Mouse (Mus musculus) embryonic facial prominence, embryonic 15.5 days (tissue): Measurements from ENCODE around the gene B3gnt2. TPM values are rescaled to one million over a fixed set of nuclear protein-coding genes. Genes with fewer than 3 reads are reported as not detected.

Experiments
- ATAC-seq: fragments of 200-750 bp; cut with Nextera tagmentation; 2 replicates; pipeline ENCODE4 v1.8.0; 2017; ENCODE audit warnings: low read depth, moderate TSS enrichment; ENCODE audit not compliant: insufficient number of reproducible peaks, low FRiP score, low TSS enrichment
- H3K27ac ChIP-seq: fragments of 300-500 bp; sonication (generic); replicated peaks from 2 replicates; pipeline ENCODE4 v1.5.1; 2015; ENCODE audit warnings: mild to moderate bottlenecking, inconsistent platforms
- H3K27me3 ChIP-seq: fragments of 300-500 bp; sonication (generic); 2 replicates; pipeline ENCODE4 v1.6.1; 2015; ENCODE audit warnings: inconsistent platforms
- H3K36me3 ChIP-seq: fragments of 300-500 bp; sonication (generic); 2 replicates; pipeline ENCODE4 v1.6.1; 2015; ENCODE audit warnings: mild to moderate bottlenecking, inconsistent platforms
- H3K4me1 ChIP-seq: fragments of 300-500 bp; sonication (generic); 2 replicates; pipeline ENCODE4 v1.6.1; 2015; ENCODE audit warnings: inconsistent platforms
- H3K4me2 ChIP-seq: fragments of 300-500 bp; sonication (generic); replicated peaks from 2 replicates; pipeline ENCODE4 v1.6.1; 2015; ENCODE audit warnings: mild to moderate bottlenecking, inconsistent platforms
- H3K4me3 ChIP-seq: fragments of 300-500 bp; sonication (generic); replicated peaks from 2 replicates; pipeline ENCODE4 v1.5.1; 2015; ENCODE audit warnings: mild to moderate bottlenecking, inconsistent platforms
- H3K9ac ChIP-seq: fragments of 300-500 bp; sonication (generic); 2 replicates; pipeline ENCODE4 v1.6.1; 2015; ENCODE audit warnings: inconsistent platforms
- H3K9me3 ChIP-seq: fragments of 300-500 bp; sonication (generic); replicated peaks from 2 replicates; pipeline ENCODE4 v1.6.1; 2016; ENCODE audit warnings: inconsistent platforms
- WGBS: fragments of 180-500 bp; shearing (Covaris S2); methylation state at CpG from one replicate; pipeline ENCODE4 v1.1.7; 2015; 5-methylcytosine and 5-hydroxymethylcytosine counted together
- polyA plus RNA-seq: library from polyadenylated mRNA; unstranded; fragments of >200 nt; fragmentation: Nextera tagmentation; extraction: Ambion mirVana; gene quantifications from 2 replicates; pipeline ENCODE4 v1.2.1, GENCODE M21; 2015

The B3gnt2 gene
- polyA plus RNA-seq, 1 experiment from 2014 or later = 9.1 TPM

DNA sequence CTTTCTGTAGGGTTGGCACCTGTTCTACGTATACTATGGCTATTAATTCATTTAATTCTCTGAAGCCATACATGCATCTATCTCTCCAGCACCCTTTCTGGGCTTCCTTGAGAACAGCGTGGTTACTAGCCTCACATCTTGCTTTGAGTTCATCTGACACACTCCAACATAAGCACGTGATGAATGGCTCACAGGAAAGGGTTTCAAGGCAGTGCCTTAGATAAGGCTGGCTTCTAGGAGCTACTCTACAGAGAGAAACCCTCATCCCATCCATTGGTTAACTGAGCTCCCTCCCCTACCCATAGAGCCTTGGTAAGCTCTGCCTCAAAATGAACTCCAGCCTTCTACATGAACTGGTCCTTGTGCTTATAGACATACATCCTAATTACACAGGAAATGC is 47.3 kb downstream of the B3gnt2 start:
- ATAC-seq = no peak
- H3K4me1 ChIP-seq = no peaks in the 10 kb centered on the region
- WGBS = 85% methylated on average over 3 of the region's 3 CpGs

DNA sequence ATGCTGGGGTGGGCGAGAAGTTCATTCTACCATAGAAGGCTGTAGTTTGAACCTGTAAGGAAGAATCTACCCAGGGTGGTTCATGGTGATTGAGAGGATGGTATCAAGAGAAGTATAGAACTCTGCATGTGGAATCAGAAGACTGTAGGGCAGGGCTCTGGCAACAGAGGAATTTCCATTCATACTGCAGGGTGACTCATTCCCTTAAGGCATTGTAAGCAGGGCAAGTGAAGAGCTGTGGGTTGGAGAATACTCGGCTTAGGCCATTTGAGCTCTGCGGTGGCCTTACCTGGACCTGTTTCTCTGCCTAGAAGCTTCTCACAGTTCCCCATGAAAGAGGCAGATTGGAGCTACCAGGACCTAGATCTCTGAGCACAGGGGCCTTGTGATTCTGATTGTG is 49.3 kb downstream of the B3gnt2 start:
- H3K27me3 ChIP-seq = no peaks in the 10 kb centered on the region
- ATAC-seq = no peak
- no peaks in the 10 kb centered on the region for H3K36me3 ChIP-seq
- no peak overlapping the region for H3K4me3 ChIP-seq
- H3K9me3 ChIP-seq = no peaks in the 10 kb centered on the region
- no peak overlapping the region for H3K27ac ChIP-seq
- no peak overlapping the region for H3K4me2 ChIP-seq
- 76% methylated on average over 3 of the region's 3 CpGs for WGBS
- H3K4me1 ChIP-seq = no peaks in the 10 kb centered on the region
- no peak overlapping the region for H3K9ac ChIP-seq

More for the DNA sequence above, 47.3 kb downstream of the B3gnt2 start:
- Histone ChIP-seq H3K36me3 (no peaks in the 10 kb centered on the region), H3K4me3 (no peak overlapping the region), H3K27ac (no peak overlapping the region), H3K9ac (no peak overlapping the region), H3K27me3 (no peaks in the 10 kb centered on the region), H3K9me3 (no peaks in the 10 kb centered on the region), H3K4me2 (no peak overlapping the region)

DNA sequence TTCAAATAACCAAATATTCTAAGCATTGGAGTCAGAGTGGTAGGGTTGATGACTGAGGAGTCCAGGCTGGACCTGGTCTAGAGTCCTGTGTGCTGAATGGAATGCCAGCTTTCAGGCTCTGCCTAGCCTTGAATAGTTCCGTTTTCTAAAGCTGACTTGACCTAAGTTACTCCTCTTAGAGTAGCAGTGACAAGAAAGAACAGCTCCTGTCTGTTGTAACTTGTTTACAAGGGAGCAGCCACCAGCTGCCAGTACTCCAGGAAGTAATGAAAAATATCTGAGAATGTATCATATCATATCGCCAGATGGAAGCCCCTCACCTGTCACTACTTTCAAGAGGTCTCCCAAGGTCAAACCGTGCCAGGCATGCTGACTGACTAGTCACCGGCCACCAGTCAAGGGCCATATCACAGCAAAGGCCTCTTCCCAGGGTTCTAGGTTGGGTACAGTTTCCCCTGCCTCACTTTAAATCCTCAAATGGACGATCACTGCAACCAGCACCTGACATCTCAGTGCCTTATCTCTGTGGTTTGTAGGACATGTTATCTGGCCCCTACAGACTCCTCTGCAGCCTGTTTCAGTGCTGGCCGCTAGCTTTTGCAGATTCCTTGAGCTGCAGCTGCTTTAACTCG is 51.2 kb downstream of the B3gnt2 start:
- Histone ChIP-seq H3K9ac (no peak overlapping the region), H3K36me3 (no peaks in the 10 kb centered on the region), H3K27ac (no peak overlapping the region), H3K27me3 (no peaks in the 10 kb centered on the region), H3K4me2 (no peak overlapping the region), H3K4me1 (no peaks in the 10 kb centered on the region), H3K4me3 (no peak overlapping the region), H3K9me3 (no peaks in the 10 kb centered on the region)
- WGBS = 55% methylated on average over 7 of the region's 7 CpGs
- no peak for ATAC-seq

DNA sequence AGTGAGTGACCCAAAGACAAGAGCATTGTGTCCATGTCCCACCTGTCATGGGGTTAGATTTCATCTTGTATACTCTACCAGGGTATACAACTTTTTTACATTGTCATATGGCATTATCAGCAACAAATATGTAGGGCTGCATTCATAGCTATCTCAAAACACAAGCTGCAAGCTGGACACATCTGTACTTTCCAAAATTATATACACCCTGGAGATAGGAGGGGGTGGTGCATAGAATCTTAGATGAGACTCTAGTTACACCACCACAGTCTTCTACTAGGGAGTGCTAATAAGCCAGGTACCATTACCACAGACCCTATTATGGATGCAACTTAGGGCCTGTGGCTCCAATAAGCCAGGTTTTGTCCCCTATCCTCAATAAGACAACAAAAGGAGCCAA is 52.7 kb downstream of the B3gnt2 start:
- H3K4me1 ChIP-seq = no peaks in the 10 kb centered on the region
- no peak overlapping the region for H3K9ac ChIP-seq
- H3K27me3 ChIP-seq = no peaks in the 10 kb centered on the region
- no peak overlapping the region for H3K27ac ChIP-seq
- ATAC-seq = no peak
- H3K4me3 ChIP-seq = no peak overlapping the region
- H3K4me2 ChIP-seq = no peak overlapping the region
- no peaks in the 10 kb centered on the region; the same call in 1 of the 2 replicates for H3K9me3 ChIP-seq
- no peaks in the 10 kb centered on the region for H3K36me3 ChIP-seq

DNA sequence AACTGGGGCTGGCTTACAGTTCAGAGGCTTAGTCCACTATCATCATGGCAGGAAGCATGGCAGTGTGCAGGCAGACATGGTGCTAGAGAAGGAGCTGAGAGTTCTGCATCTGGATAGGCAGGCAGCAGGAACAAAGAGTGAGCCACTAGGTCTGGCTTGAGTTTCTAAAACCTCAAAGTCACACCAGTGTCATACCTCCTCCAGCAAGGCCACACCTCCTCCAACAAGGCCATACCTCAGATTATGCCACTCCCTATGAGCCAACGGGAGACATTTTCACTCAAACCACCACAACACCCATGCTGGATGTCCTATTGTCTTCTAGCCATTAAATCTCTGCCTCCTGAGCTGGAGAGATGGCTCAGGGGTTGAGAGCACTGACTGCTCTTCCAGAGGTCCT is 55.6 kb downstream of the B3gnt2 start:
- no peak for ATAC-seq
- Histone ChIP-seq H3K36me3 (no peaks in the 10 kb centered on the region), H3K4me1 (peaks cover 6% of the 10 kb centered on the region), H3K4me2 (no peak overlapping the region), H3K9ac (no peak overlapping the region), H3K9me3 (no peaks in the 10 kb centered on the region; the same call in 1 of the 2 replicates), H3K27ac (no peak overlapping the region), H3K4me3 (no peak overlapping the region), H3K27me3 (no peaks in the 10 kb centered on the region)
- 93% methylated on average over 1 of the region's 1 CpGs for WGBS

DNA sequence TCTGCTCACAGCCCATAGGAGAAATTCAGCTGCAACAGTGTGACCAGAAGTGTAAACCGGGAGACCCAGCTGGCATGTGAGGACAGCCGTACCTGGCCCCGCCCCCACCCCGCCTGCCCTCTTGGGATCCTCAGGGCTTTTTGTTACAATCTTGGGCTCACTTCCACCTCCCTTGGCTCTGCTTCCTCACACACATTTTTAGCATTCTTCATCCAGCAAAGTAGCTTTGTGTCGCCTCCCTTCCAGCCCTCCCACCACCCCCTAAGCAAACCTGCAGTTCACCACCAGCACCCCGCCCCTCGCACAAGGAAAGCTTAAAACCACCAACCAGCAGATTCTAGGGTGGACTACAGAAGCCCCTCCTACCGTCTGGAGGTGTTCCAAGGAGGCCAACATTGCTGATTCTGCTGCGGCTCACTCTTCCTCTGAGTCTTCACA is 60.8 kb downstream of the B3gnt2 start:
- Histone ChIP-seq H3K4me2 (peak overlapping the region; percentile 29), H3K27me3 (no peaks in the 10 kb centered on the region), H3K4me3 (no peak overlapping the region), H3K27ac (peak overlapping the region; percentile 48), H3K9ac (no peak overlapping the region), H3K36me3 (no peaks in the 10 kb centered on the region), H3K9me3 (no peaks in the 10 kb centered on the region; the same call in 1 of the 2 replicates), H3K4me1 (peaks cover 16% of the 10 kb centered on the region)
- ATAC-seq = peak; percentile 76
- WGBS = 16% methylated on average over 9 of the region's 9 CpGs

DNA sequence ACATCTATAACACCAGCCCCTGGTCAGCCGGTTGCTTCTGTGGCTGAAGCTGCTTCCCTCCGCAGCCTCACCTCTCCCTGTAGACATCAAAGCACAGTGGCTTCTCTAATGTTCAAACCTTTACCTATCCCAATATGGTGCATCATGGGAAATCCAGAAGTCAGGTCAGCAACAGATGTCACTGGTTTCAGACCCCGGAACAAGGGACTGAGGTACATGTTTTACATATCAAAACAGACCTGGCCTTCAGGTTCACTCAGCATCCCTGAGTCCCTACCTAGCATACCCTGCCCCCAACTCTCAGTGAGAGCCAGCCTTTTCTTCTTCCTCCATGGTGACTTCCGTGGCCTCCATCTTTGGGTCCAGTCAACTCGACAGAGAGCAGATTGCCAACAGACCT is 61.8 kb downstream of the B3gnt2 start:
- no peak overlapping the region for H3K4me2 ChIP-seq
- H3K27me3 ChIP-seq = no peaks in the 10 kb centered on the region
- 68% methylated on average over 5 of the region's 5 CpGs for WGBS
- H3K36me3 ChIP-seq = no peaks in the 10 kb centered on the region
- H3K9ac ChIP-seq = no peak overlapping the region
- H3K4me3 ChIP-seq = no peak overlapping the region
- no peak overlapping the region for H3K27ac ChIP-seq
- no peaks in the 10 kb centered on the region; the same call in 1 of the 2 replicates for H3K9me3 ChIP-seq
- peaks cover 16% of the 10 kb centered on the region for H3K4me1 ChIP-seq
- ATAC-seq = no peak

DNA sequence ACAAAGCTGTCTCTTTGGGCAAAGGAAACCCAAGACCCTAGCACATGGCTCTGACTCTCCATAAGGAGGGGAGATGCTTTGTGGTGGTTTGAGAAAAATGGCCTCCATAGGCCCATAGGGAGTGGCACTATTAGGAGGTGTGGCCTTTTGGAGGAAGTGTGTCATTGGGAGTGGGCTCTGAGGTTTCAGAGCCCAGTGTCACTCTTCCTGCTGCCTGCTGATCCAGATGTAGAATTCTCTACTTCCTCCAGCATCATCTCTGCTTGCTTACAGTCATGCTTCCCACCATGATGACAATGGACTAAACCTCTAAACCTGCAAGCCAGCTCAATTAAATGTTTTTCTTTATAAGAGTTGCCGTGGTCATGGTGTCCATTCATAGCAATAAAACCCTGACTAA is 66.0 kb downstream of the B3gnt2 start:
- 92% methylated on average over 1 of the region's 1 CpGs for WGBS
- Histone ChIP-seq H3K4me3 (no peak overlapping the region), H3K4me1 (peaks cover 5% of the 10 kb centered on the region; the same call in 1 of the 2 replicates), H3K9ac (no peak overlapping the region), H3K4me2 (no peak overlapping the region), H3K9me3 (no peaks in the 10 kb centered on the region), H3K27me3 (no peaks in the 10 kb centered on the region), H3K27ac (no peak overlapping the region), H3K36me3 (no peaks in the 10 kb centered on the region)
- ATAC-seq = no peak

DNA sequence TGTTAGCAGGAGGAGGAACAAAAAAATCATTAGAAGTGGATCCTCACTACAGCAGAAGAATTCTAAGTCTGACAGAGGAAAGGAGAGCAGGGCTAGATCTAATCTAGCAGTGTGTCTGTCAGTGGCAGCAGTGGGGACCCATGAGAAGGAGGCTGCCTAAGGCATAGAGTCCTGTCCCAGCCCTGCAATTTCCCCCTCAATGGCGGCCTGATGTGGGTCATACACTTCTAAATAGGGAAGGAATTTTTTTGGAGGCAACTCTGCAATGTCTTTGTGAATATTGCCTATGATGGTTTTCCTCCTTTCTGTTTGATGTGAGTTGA is 66.9 kb downstream of the B3gnt2 start:
- H3K9me3 ChIP-seq = no peaks in the 10 kb centered on the region
- ATAC-seq = no peak
- H3K4me3 ChIP-seq = no peak overlapping the region
- no peak overlapping the region for H3K4me2 ChIP-seq
- H3K27me3 ChIP-seq = no peaks in the 10 kb centered on the region
- H3K4me1 ChIP-seq = no peaks in the 10 kb centered on the region
- 90% methylated on average over 1 of the region's 1 CpGs for WGBS
- no peak overlapping the region for H3K9ac ChIP-seq
- no peak overlapping the region for H3K27ac ChIP-seq
- no peaks in the 10 kb centered on the region for H3K36me3 ChIP-seq

DNA sequence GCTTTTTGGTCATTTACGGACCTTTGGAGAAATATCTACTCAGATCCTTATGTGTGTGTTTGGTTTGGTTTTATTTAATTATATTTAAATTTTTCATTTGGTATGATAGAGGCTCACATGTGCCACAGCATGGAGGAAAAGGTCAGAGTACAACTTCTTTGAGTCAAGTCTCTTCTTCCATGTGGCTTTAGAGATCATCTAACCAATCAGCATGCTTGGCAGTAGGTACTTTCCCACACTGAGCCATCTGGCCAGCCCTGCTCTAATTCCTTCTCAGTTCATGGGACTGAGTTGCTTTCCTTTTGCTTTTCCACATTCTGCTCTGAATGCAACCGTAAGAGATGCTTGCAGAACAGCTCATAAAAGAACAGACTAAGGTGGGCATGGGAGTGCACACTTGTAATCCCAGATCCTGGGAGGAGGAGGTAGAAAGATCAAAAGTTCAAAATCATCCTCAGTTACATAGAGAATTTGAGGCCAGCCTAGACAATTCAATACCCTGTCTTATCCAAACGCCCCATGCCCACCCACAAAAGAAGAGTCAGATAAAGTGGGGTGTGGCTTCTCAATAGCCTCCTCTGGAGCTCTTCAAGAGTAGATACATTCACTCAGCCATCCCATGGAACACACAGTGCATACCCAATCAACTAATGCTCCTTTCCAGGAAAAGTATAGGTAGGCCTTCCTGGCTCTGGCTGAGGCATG is 67.4 kb downstream of the B3gnt2 start:
- Histone ChIP-seq H3K27ac (no peak overlapping the region), H3K9me3 (no peaks in the 10 kb centered on the region), H3K4me2 (no peak overlapping the region), H3K27me3 (no peaks in the 10 kb centered on the region), H3K36me3 (no peaks in the 10 kb centered on the region), H3K4me1 (no peaks in the 10 kb centered on the region), H3K4me3 (no peak overlapping the region), H3K9ac (no peak overlapping the region)
- ATAC-seq = no peak
- WGBS = 86% methylated on average over 3 of the region's 3 CpGs

DNA sequence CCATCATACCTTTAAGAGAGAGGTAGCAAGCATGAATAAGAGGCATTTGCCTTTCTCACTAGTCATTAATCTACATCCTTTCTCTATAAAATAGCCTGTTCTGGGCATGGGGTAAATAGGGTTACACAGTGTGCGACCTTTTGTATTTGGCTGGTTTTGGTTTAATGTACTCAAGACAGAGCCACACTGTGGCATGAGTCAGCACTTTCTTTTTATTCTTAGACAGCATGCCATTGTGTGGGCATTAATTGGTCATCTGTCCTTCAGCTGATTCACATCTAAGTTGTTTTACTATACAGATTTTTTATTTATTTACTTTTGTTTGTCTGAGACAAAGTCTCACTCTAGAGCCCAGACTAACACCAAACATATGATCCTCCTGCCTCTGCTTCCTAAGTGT is 68.6 kb downstream of the B3gnt2 start:
- H3K4me2 ChIP-seq = no peak overlapping the region
- no peak overlapping the region for H3K9ac ChIP-seq
- 85% methylated on average over 1 of the region's 1 CpGs for WGBS
- no peak for ATAC-seq
- no peak overlapping the region for H3K4me3 ChIP-seq
- H3K36me3 ChIP-seq = no peaks in the 10 kb centered on the region
- no peaks in the 10 kb centered on the region for H3K27me3 ChIP-seq
- H3K4me1 ChIP-seq = no peaks in the 10 kb centered on the region
- no peak overlapping the region for H3K27ac ChIP-seq
- no peaks in the 10 kb centered on the region for H3K9me3 ChIP-seq

DNA sequence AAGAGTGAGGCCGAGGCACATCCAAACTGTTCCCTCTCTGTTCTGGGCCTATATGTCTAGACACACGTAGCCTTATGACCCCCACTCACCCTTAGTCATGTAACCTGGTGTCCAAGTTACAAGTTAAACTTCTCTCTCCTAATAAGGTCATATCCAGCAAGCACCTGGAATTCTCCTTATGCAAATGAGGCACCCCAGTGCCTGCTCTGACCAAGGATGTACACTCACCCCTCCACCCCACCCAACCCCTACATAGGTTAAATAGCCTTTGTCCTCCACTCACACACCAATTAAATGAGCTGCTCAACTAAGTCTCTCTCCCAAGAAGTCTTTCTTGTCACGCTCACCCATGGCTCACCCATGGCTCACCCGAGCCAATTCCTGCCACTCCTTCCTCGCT is 69.0 kb downstream of the B3gnt2 start:
- no peak for ATAC-seq
- Histone ChIP-seq H3K9ac (no peak overlapping the region), H3K4me3 (no peak overlapping the region), H3K9me3 (no peaks in the 10 kb centered on the region), H3K27ac (no peak overlapping the region), H3K36me3 (no peaks in the 10 kb centered on the region), H3K4me2 (no peak overlapping the region), H3K4me1 (no peaks in the 10 kb centered on the region), H3K27me3 (no peaks in the 10 kb centered on the region)
- whole genome bisulfite sequencing = 89% methylated on average over 5 of the region's 5 CpGs
